Mouse (Mus musculus) heart, embryonic 16.5 days (tissue): ENCODE data around the gene Isoc2a. TPM values are rescaled to one million over a fixed set of nuclear protein-coding genes. Genes with fewer than 3 reads are reported as not detected.
A peak's percentile ranks its signal among the peaks of the same experiment; 100 is the strongest.

ENCODE experiments used
- ATAC-seq: fragments of 200-750 bp; cut with Nextera tagmentation; replicated peaks from 2 replicates; pipeline ENCODE4 v1.8.0; 2017; ENCODE audit warnings: moderate number of reproducible peaks; ENCODE audit not compliant: insufficient read depth, low FRiP score; ENCODE audit errors: extremely low read depth
- H3K27ac ChIP-seq: fragments of 300-500 bp; sonication (generic); 2 replicates; pipeline ENCODE4 v1.5.1; 2014; ENCODE audit warnings: mild to moderate bottlenecking, low read length, control low read depth, moderate library complexity
- H3K27me3 ChIP-seq: fragments of 300-500 bp; sonication (generic); 2 replicates; pipeline ENCODE4 v1.6.1; 2014; ENCODE audit warnings: low read length, mixed read lengths; ENCODE audit not compliant: control insufficient read depth, insufficient read depth
- H3K36me3 ChIP-seq: fragments of 300-500 bp; sonication (generic); 2 replicates; pipeline ENCODE4 v1.6.1; 2014; ENCODE audit not compliant: control insufficient read depth, insufficient read depth
- H3K4me1 ChIP-seq: fragments of 300-500 bp; sonication (generic); 2 replicates; pipeline ENCODE4 v1.6.1; 2014; ENCODE audit warnings: low read length, mixed read lengths; ENCODE audit not compliant: control insufficient read depth, insufficient read depth
- H3K4me2 ChIP-seq: fragments of 300-500 bp; sonication (generic); 2 replicates; pipeline ENCODE4 v1.6.1; 2014; ENCODE audit warnings: low read depth, mild to moderate bottlenecking, control low read depth, low read length
- H3K4me3 ChIP-seq: fragments of 300-500 bp; sonication (generic); 2 replicates; pipeline ENCODE4 v1.5.1; 2014; ENCODE audit warnings: mild to moderate bottlenecking, control low read depth, low read length
- H3K9ac ChIP-seq: fragments of 300-500 bp; sonication (generic); 2 replicates; pipeline ENCODE4 v1.6.1; 2014; ENCODE audit warnings: low read length, control low read depth
- H3K9me3 ChIP-seq: fragments of 300-500 bp; sonication (generic); replicated peaks from 2 replicates; pipeline ENCODE4 v1.6.1; 2016; ENCODE audit warnings: low read length; ENCODE audit not compliant: control insufficient read depth
- WGBS: fragments of 180-500 bp; shearing (Covaris S2); extraction: QIAGEN DNeasy Blood & Tissue Kit; methylation state at CpG from one replicate; pipeline ENCODE4 v1.1.7; 2014; 5-methylcytosine and 5-hydroxymethylcytosine counted together
- polyA plus RNA-seq: library from polyadenylated mRNA; unstranded; fragments of >200 nt; fragmentation: Nextera tagmentation; extraction: Ambion mirVana; gene quantifications from 2 replicates; pipeline ENCODE4 v1.2.1, GENCODE M21; 2015

Gene Isoc2a
- polyA plus RNA-seq, 1 experiment from 2014 or later = 2.0 TPM

DNA sequence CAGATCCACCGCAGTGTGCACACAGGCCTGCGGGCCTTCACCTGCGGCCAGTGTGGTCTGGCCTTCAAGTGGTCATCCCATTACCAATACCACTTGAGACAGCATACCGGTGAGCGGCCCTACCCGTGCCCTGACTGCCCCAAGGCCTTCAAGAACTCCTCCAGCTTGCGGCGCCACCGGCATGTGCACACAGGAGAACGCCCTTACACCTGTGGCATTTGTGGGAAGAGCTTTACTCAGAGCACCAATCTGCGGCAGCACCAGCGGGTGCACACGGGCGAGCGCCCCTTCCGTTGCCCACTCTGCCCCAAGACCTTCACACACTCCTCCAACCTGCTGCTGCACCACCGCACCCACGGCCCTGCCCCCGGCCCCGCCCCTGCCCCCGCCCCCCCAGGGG lies 42.1 kb downstream of the Isoc2a start:
- H3K4me3 ChIP-seq = no peak overlapping the region
- H3K9me3 ChIP-seq = no peaks in the 10 kb centered on the region
- no peak overlapping the region for H3K4me2 ChIP-seq
- H3K36me3 ChIP-seq = peaks cover 33% of the 10 kb centered on the region
- no peak for ATAC-seq
- WGBS = 87% methylated on average over 21 of the region's 21 CpGs
- H3K27me3 ChIP-seq = no peaks in the 10 kb centered on the region
- H3K27ac ChIP-seq = no peak overlapping the region
- no peak overlapping the region for H3K9ac ChIP-seq
- H3K4me1 ChIP-seq = peaks cover 33% of the 10 kb centered on the region

DNA sequence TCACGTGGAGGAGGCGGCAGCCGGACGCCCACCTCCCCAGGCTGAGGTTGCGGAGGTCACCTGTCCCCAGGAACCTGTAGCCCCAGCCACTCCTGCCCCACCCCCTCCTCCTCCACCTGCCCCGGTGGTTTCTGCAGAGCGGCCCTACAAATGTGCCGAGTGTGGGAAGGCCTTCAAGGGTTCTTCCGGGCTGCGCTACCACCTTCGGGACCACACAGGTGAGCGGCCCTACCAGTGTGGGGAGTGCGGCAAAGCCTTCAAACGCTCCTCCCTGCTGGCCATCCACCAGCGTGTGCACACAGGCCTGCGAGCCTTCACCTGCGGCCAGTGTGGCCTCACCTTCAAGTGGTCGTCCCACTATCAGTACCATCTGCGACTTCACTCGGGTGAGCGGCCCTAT lies 43.0 kb downstream of the Isoc2a start:
- Histone ChIP-seq H3K4me1 (peaks cover 38% of the 10 kb centered on the region), H3K36me3 (peaks cover 33% of the 10 kb centered on the region), H3K9ac (no peak overlapping the region), H3K27me3 (no peaks in the 10 kb centered on the region), H3K4me2 (no peak overlapping the region), H3K9me3 (no peaks in the 10 kb centered on the region), H3K4me3 (no peak overlapping the region), H3K27ac (no peak overlapping the region)
- 83% methylated on average over 21 of the region's 21 CpGs for WGBS
- ATAC-seq = no peak

DNA sequence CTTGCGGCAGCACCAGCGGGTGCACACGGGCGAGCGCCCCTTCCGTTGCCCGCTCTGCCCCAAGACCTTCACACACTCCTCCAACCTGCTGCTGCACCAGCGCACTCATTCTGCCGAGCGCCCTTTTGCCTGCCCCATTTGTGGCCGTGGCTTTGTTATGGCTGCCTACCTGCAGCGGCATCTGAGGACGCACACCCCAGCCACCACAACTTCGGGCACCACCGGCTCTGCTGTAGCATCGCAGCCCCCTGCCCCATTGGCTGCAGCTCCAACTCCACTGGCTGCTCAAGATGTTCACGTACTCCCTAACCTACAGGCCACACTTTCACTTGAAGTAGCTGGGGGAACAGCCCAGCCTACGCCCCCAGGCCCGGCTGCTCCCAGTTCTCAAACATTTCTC lies 43.5 kb downstream of the Isoc2a start:
- H3K27me3 ChIP-seq = no peaks in the 10 kb centered on the region
- H3K27ac ChIP-seq = peak overlapping the region; percentile 71
- no peak for ATAC-seq
- peaks cover 33% of the 10 kb centered on the region for H3K36me3 ChIP-seq
- H3K9ac ChIP-seq = peak overlapping the region; percentile 22; the same call in 1 of the 2 replicates
- H3K4me1 ChIP-seq = peaks cover 39% of the 10 kb centered on the region
- H3K9me3 ChIP-seq = no peaks in the 10 kb centered on the region
- H3K4me2 ChIP-seq = no peak overlapping the region
- no peak overlapping the region for H3K4me3 ChIP-seq
- WGBS = 88% methylated on average over 19 of the region's 19 CpGs

DNA sequence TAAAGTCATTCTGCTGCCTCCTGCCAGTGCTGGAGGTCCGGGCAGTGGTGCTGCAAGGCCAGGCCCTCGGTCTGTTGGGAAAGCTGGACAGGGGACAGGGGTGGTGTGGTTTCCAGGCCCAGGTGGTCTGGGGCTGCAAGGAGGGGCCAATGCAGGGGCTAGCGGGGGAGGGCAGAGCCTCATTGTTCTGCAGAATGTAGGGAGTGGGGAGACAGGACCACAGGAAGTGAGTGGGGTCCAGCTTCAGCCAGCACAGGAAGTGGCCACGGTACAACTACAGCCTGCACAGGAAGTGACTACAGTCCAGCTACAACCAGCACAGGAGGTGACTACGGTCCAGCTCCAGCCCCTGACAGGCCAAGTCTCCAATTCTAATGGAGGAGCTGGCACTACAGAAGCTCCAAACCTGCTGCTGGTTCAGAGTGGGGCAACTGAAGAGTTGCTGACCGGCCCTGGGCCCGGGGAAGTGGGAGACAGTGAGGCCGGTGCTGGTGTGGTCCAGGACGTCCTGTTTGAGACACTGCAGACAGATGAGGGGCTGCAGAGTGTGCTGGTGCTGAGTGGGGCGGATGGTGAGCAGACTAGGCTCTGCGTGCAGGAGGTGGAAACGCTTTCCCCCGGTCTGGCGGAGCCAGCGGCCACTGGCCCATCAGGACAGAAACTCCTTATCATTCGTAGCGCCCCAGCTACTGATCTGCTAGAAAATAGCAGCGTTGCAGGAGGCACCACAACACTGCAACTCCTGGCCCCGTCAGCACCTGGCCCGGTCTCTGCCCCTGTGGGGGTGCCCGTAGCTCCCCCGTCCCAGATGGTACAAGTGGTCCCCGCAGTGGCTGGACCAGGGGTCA lies 44.2 kb downstream of the Isoc2a start:
- no peak overlapping the region; the same call in 1 of the 2 replicates for H3K4me2 ChIP-seq
- H3K27me3 ChIP-seq = no peaks in the 10 kb centered on the region
- H3K4me3 ChIP-seq = no peak overlapping the region
- H3K36me3 ChIP-seq = peaks cover 33% of the 10 kb centered on the region
- peak overlapping the region; percentile 27 for H3K9ac ChIP-seq
- no peaks in the 10 kb centered on the region for H3K9me3 ChIP-seq
- no peak; the same call in 1 of the 2 replicates for ATAC-seq
- H3K4me1 ChIP-seq = peaks cover 38% of the 10 kb centered on the region
- peak overlapping the region; percentile 72 for H3K27ac ChIP-seq
- 36% methylated on average over 23 of the region's 23 CpGs for WGBS

DNA sequence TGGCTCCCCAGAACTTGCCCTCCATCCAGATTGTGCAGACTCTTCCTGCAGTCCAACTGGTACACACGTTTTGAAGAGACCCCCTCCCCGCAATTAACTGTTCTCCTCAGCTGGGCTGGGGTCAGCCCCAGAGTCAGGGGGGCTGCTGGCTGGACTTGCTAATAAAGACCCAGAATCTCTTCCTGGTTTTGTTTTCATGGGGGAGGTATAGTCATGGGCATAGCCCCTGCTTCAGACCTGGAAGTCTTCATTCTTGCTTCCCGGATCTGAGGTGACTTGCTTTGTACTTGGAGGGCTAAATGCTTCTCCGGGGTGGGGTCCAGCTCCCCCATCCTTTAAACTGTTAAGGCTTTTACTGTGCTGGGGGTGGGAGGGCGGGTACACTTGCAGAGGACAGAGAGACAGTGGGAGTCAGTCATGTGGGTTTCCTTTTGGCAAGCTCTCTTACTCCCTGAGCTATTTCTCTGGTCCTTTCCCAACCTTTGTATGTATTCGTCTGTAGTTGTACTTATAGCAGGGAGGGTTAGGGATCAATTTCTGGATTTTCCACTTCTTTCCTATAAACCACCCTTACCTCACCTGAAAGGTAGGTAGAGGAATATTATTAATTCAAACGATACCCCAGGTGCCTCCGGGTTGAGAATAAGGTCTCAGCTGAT lies 45.0 kb downstream of the Isoc2a start, which contains the start of gene Nat14:
Gene Nat14 (plus strand): TSS at position 205 of the 659 bp plus-strand sequence.
- ATAC-seq = no peak
- 33% methylated on average over 8 of the region's 8 CpGs for WGBS
- Histone ChIP-seq H3K9me3 (no peaks in the 10 kb centered on the region), H3K4me3 (peak within 1 kb of the TSS; percentile 47), H3K9ac (peak within 1 kb of the TSS; percentile 63), H3K27me3 (no peaks in the 10 kb centered on the region), H3K4me2 (peak within 1 kb of the TSS; percentile 80), H3K27ac (peak within 1 kb of the TSS; percentile 72), H3K4me1 (peaks cover 32% of the 10 kb centered on the region), H3K36me3 (peaks cover 33% of the 10 kb centered on the region)

DNA sequence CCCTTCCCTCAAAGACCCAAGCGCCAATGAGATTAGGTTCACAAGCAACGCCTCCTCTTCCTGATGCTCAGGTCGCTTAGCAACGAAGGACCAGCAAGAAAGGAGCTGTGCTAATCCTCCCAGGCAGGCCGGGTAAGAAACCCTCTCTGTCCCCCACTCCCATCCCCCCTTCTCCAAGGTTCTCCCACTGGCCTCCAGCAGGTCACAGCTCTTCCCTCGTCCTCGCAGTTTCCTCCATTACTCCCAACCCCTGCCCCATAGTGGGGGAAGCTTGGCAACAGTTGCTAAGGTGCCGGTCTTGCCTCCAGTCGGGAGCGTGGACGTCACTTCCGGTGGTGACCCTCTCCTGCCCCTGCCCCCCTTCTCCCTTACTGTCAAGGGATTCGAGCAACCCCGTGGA lies 45.6 kb downstream of the Isoc2a start:
- ATAC-seq = 0 out of 2 replicates have a peak, but pooled peaks have one; percentile 5
- Histone ChIP-seq H3K27me3 (no peaks in the 10 kb centered on the region), H3K4me1 (peaks cover 32% of the 10 kb centered on the region), H3K9me3 (no peaks in the 10 kb centered on the region), H3K36me3 (peaks cover 32% of the 10 kb centered on the region), H3K4me2 (peak overlapping the region; percentile 80), H3K27ac (no peak overlapping the region; the same call in 1 of the 2 replicates), H3K4me3 (peak overlapping the region; percentile 47), H3K9ac (peak overlapping the region; percentile 63)
- under 1% methylated on average over 14 of the region's 14 CpGs for WGBS

- WGBS = 2% methylated on average over 14 of the region's 14 CpGs
- peaks cover 32% of the 10 kb centered on the region for H3K4me1 ChIP-seq
- ATAC-seq = no peak
Observed at GRCm38 (mm10) chr7:4922931-4923565, 46.1 kb downstream of the Isoc2a start.

DNA sequence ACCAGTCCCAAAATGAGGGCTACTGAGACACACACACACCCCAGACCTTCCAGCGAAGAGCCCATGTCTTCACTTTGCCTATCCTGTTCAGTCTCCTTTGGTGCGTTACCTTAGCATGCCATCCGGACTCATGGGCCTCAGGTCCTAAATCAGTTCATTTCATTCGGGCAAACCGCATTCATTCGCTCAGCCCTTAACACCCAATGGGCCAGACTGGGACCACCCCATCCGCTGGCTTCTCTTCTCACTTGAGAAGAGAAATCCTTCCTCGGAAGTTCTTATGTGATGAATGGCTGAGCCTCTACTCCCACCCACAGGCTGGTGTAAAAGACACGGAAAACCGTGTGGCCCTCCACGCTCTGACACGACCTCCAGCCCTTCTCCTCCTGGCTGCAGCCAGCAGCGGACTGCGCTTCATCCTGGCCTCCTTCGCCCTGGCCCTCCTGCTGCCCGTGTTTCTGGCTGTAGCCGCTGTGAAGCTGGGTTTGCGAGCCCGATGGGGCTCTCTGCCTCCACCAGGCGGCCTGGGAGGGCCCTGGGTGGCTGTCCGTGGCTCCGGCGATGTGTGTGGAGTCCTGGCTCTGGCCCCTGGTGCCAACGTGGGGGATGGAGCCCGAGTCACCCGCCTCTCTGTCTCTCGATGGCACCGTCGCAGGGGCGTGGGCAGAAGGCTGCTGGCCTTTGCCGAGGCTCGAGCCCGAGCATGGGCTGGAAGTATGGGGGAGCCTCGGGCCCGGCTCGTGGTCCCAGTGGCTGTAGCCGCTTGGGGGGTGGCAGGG lies 46.8 kb downstream of the Isoc2a start:
- Histone ChIP-seq H3K27me3 (no peaks in the 10 kb centered on the region), H3K27ac (peak overlapping the region; percentile 74), H3K4me1 (peaks cover 32% of the 10 kb centered on the region), H3K36me3 (peaks cover 21% of the 10 kb centered on the region), H3K9ac (peak overlapping the region; percentile 63), H3K4me3 (peak overlapping the region; percentile 37), H3K4me2 (peak overlapping the region; percentile 80), H3K9me3 (no peaks in the 10 kb centered on the region)
- no peak; the same call in 1 of the 2 replicates for ATAC-seq
- 5% methylated on average over 37 of the region's 37 CpGs for WGBS

More at GRCm38 (mm10) chr7:4922931-4923565, 46.1 kb downstream of the Isoc2a start:
- no peaks in the 10 kb centered on the region for H3K27me3 ChIP-seq
- peak overlapping the region; percentile 80 for H3K4me2 ChIP-seq
- H3K27ac ChIP-seq = no peak overlapping the region; the same call in 1 of the 2 replicates
- H3K9me3 ChIP-seq = no peaks in the 10 kb centered on the region
- peak overlapping the region; percentile 47 for H3K4me3 ChIP-seq
- peaks cover 27% of the 10 kb centered on the region for H3K36me3 ChIP-seq
- H3K9ac ChIP-seq = peak overlapping the region; percentile 63
